Comparison of ENCODE assay signal across 16 mouse cellular contexts in the genomic region with DNA sequence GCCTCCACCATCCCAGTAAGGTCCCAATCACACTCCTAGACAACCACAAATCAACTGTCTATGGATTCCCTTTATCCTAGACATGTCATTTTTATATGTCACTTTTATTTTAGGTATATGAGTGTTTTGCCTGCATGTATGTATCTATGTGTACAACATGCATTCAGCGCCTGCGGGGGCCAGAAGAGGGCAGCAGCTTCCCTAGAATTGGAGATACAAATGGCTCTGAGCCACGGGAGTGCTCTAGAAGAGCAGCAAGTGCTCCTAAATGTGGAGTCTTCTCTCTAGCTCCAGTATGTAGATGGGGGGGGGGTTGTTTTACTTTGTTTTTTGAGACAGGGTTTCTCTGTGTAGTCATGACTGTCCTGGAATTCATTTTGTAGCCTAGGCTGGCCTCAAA. TPM values are rescaled to one million over a fixed set of nuclear protein-coding genes. Genes with fewer than 3 reads are reported as not detected.
DNase-seq lines count a peak whose midpoint lies in the region; ATAC-seq and TF ChIP-seq lines count a peak whose summit lies in the region.
"Not testable (repeated sequence)": the region's sequence is repeated elsewhere in the genome, so short reads cannot be mapped to it uniquely, and the experiment has no call there.
"Had no signal": no experiment of that assay in that cellular context is flagged by ENCODE, and none has a peak within 500 bp of the region (broad histone marks: within the 10 kb centered on the region; RNA-seq: fewer than 3 reads in every experiment).

No protein-coding gene starts in this region.

- H3K4me2 ChIP-seq in forebrain, postnatal 0 days (ENCODE audit: low read depth); intestine, postnatal 0 days (replicated peaks; ENCODE audit: low read depth); liver, embryonic 14.5 days (ENCODE audit: low read depth): not testable (repeated sequence)

- DNase-seq in CD4-positive, CD25-positive, alpha-beta regulatory T cell, adult 2 months (ENCODE audit: low read depth, low spot score): peak; percentile 22
- DNase-seq in adrenal gland, postnatal 25 days: peak; percentile 14
- not testable (repeated sequence) for DNase-seq in forebrain, postnatal 0 days; liver, embryonic 14.5 days (ENCODE audit: low read depth in 3 of 3, low spot score in 3 of 3)

- not testable (repeated sequence) for TF ChIP-seq POLR2A in small intestine, adult 2 months (IDR thresholded peaks at IDR 0.05; ENCODE audit: low read depth, low read length)

- not testable (repeated sequence) for H3K27me3 ChIP-seq in forebrain, postnatal 0 days (ENCODE audit: insufficient read depth, low read length); intestine, postnatal 0 days (replicated peaks; ENCODE audit: control insufficient read depth, insufficient read depth, low read length); liver, embryonic 14.5 days (ENCODE audit: control insufficient read depth, insufficient read depth, low read length); small intestine, adult 2 months (ENCODE audit: control insufficient read depth, insufficient read depth, low read length)

- H3K9ac ChIP-seq in forebrain, postnatal 0 days; intestine, postnatal 0 days (ENCODE audit: low read depth, low read length); liver, embryonic 14.5 days (replicated peaks): not testable (repeated sequence)

- WGBS in forebrain, postnatal 0 days: 29% methylated on average over 3 of the region's 3 CpGs
- 17% methylated on average over 3 of the region's 3 CpGs for WGBS in intestine, postnatal 0 days
- WGBS in liver, embryonic 14.5 days (ENCODE audit: insufficient replicate concordance): 9% methylated on average over 3 of the region's 3 CpGs
- WGBS in small intestine, adult 2 months: 9% methylated on average over 3 of the region's 3 CpGs

- TF ChIP-seq EP300 in liver, embryonic 14.5 days (IDR thresholded peaks at IDR 0.05; ENCODE audit: low read depth): not testable (repeated sequence)

- H3K27ac ChIP-seq in forebrain, postnatal 0 days (ENCODE audit: low read depth, low read length); intestine, postnatal 0 days (ENCODE audit: low read depth, low read length); liver, embryonic 14.5 days; small intestine, adult 2 months (ENCODE audit: insufficient read depth, low read depth, low read length): not testable (repeated sequence)

- not testable (repeated sequence) for H3K9me3 ChIP-seq in forebrain, postnatal 0 days (ENCODE audit: low read length); intestine, postnatal 0 days (ENCODE audit: control insufficient read depth); liver, embryonic 14.5 days (ENCODE audit: control insufficient read depth, low read length)

- ATAC-seq in forebrain, postnatal 0 days; intestine, postnatal 0 days; liver, embryonic 14.5 days (ENCODE audit: insufficient read depth): not testable (repeated sequence)
- peak; percentile 94 for ATAC-seq in megakaryocyte progenitor cell, adult 5-6 weeks (replicated peaks; ENCODE audit: poor library complexity)

- peak; percentile 43; the same call in 1 of the 2 replicates for TF ChIP-seq CTCF in forebrain, postnatal 0 days (IDR thresholded peaks at IDR 0.05; ENCODE audit: low read depth)
- peak; percentile 62 for TF ChIP-seq CTCF in intestine, postnatal 0 days (IDR thresholded peaks at IDR 0.05; ENCODE audit: low read depth)
- peak; percentile 39 for TF ChIP-seq CTCF in liver, embryonic 14.5 days (IDR thresholded peaks at IDR 0.05; ENCODE audit: low read depth)
- peak; percentile 15; the same call in 1 of the 2 replicates for TF ChIP-seq CTCF in small intestine, adult 2 months (IDR thresholded peaks at IDR 0.05; ENCODE audit: extremely low read depth, insufficient read length, insufficient replicate concordance, low read depth, low read length)

- H3K4me3 ChIP-seq in forebrain, postnatal 0 days (ENCODE audit: low read depth, low read length); intestine, postnatal 0 days (ENCODE audit: low read depth, low read length); liver, embryonic 14.5 days (ENCODE audit: insufficient read depth in 1 of 2, low read depth in 2 of 2, low read length in 2 of 2); small intestine, adult 2 months (ENCODE audit: low read depth, low read length): not testable (repeated sequence)

- H3K36me3 ChIP-seq in forebrain, postnatal 0 days (ENCODE audit: insufficient read depth); intestine, postnatal 0 days (ENCODE audit: control insufficient read depth, insufficient read depth); liver, embryonic 14.5 days (replicated peaks; ENCODE audit: control insufficient read depth, insufficient read depth, low read depth); small intestine, adult 2 months (ENCODE audit: control insufficient read depth, insufficient read depth, low read length): not testable (repeated sequence)

- not testable (repeated sequence) for H3K4me1 ChIP-seq in forebrain, postnatal 0 days (ENCODE audit: insufficient read depth); intestine, postnatal 0 days (replicated peaks; ENCODE audit: control insufficient read depth, insufficient read depth, low read length); liver, embryonic 14.5 days (replicated peaks; ENCODE audit: control insufficient read depth in 2 of 2, insufficient read depth in 2 of 2, low read length in 1 of 2); small intestine, adult 2 months (ENCODE audit: control insufficient read depth, insufficient read depth, insufficient read length, low read length)

RNA-seq across cellular contexts. Expression of a gene that starts 2.9 kb away (rescaled TPM):
- 4.4 and 6.0 TPM in 2 replicates for total RNA-seq in adrenal gland, postnatal 25 days (2021)
- 149 and 202 TPM in 2 replicates for total RNA-seq in forebrain, postnatal 0 days (2014; rRNA removed)
- 59.3 and 66.3 TPM in 2 replicates for polyA plus RNA-seq in forebrain, postnatal 0 days (2015; fragmentation: Nextera tagmentation; extraction: Ambion mirVana)
- polyA plus RNA-seq in intestine, postnatal 0 days (2015; fragmentation: Nextera tagmentation; extraction: Ambion mirVana): 20.7 and 22.2 TPM in 2 replicates
- polyA plus RNA-seq in liver, embryonic 14.5 days (2012; rRNA removed): 1.4 and 2.0 TPM in 2 replicates
- 1.5 and 2.3 TPM in 2 replicates for polyA plus RNA-seq in liver, embryonic 14.5 days (2014; fragmentation: Nextera tagmentation; extraction: Ambion mirVana)
- 0.88 and 1.2 TPM in 2 replicates for total RNA-seq in megakaryocyte progenitor cell, adult 5-6 weeks (2015)
- total RNA-seq in megakaryocyte progenitor cell, adult 5-6 weeks (2017): 0.33 and 1.1 TPM in 2 replicates
- polyA plus RNA-seq in small intestine, adult 2 months (2012; rRNA removed): 16.3 and 65.1 TPM in 2 replicates

RNA-seq across cellular contexts. Expression of a gene that starts 8.7 kb away (rescaled TPM):
- 40.7 and 45.0 TPM in 2 replicates for total RNA-seq in adrenal gland, postnatal 25 days (2021)
- total RNA-seq in forebrain, postnatal 0 days (2014; rRNA removed): 12.8 and 20.4 TPM in 2 replicates
- 17.3 and 20.1 TPM in 2 replicates for polyA plus RNA-seq in forebrain, postnatal 0 days (2015; fragmentation: Nextera tagmentation; extraction: Ambion mirVana)
- 15.3 and 16.2 TPM in 2 replicates for polyA plus RNA-seq in intestine, postnatal 0 days (2015; fragmentation: Nextera tagmentation; extraction: Ambion mirVana)
- 4.6 and 4.7 TPM in 2 replicates for polyA plus RNA-seq in liver, embryonic 14.5 days (2012; rRNA removed)
- 5.7 and 7.3 TPM in 2 replicates for polyA plus RNA-seq in liver, embryonic 14.5 days (2014; fragmentation: Nextera tagmentation; extraction: Ambion mirVana)
- total RNA-seq in megakaryocyte progenitor cell, adult 5-6 weeks (2015): 12.2 and 14.6 TPM in 2 replicates
- 4.6 and 7.1 TPM in 2 replicates for total RNA-seq in megakaryocyte progenitor cell, adult 5-6 weeks (2017)
- polyA plus RNA-seq in small intestine, adult 2 months (2012; rRNA removed): 19.5 and 23.0 TPM in 2 replicates

RNA-seq across cellular contexts. Expression of a gene that starts 25.4 kb away (rescaled TPM):
- 8.4 and 11.0 TPM in 2 replicates for total RNA-seq in adrenal gland, postnatal 25 days (2021)
- 87.2 and 89.6 TPM in 2 replicates for total RNA-seq in forebrain, postnatal 0 days (2014; rRNA removed)
- 139 TPM in 2 replicates for polyA plus RNA-seq in forebrain, postnatal 0 days (2015; fragmentation: Nextera tagmentation; extraction: Ambion mirVana)
- 18.2 and 24.0 TPM in 2 replicates for polyA plus RNA-seq in intestine, postnatal 0 days (2015; fragmentation: Nextera tagmentation; extraction: Ambion mirVana)
- polyA plus RNA-seq in liver, embryonic 14.5 days (2012; rRNA removed): 4.3 and 5.7 TPM in 2 replicates
- polyA plus RNA-seq in liver, embryonic 14.5 days (2014; fragmentation: Nextera tagmentation; extraction: Ambion mirVana): 4.0 and 6.6 TPM in 2 replicates
- 11.1 and 15.3 TPM in 2 replicates for total RNA-seq in megakaryocyte progenitor cell, adult 5-6 weeks (2015)
- total RNA-seq in megakaryocyte progenitor cell, adult 5-6 weeks (2017): 3.4 and 4.9 TPM in 2 replicates
- polyA plus RNA-seq in small intestine, adult 2 months (2012; rRNA removed): 36.5 and 46.2 TPM in 2 replicates

RNA-seq across cellular contexts. Expression of a gene that starts 31.6 kb away (rescaled TPM):
- total RNA-seq in adrenal gland, postnatal 25 days (2021): not detected in 2 replicates
- total RNA-seq in forebrain, postnatal 0 days (2014; rRNA removed): 0.76 and 1.2 TPM in 2 replicates
- 0.91 TPM in 1 of 2 replicates, not detected in the other for polyA plus RNA-seq in forebrain, postnatal 0 days (2015; fragmentation: Nextera tagmentation; extraction: Ambion mirVana)
- polyA plus RNA-seq in intestine, postnatal 0 days (2015; fragmentation: Nextera tagmentation; extraction: Ambion mirVana): not detected in 2 replicates
- polyA plus RNA-seq in liver, embryonic 14.5 days (2012; rRNA removed): 0.09 and 0.18 TPM in 2 replicates
- polyA plus RNA-seq in liver, embryonic 14.5 days (2014; fragmentation: Nextera tagmentation; extraction: Ambion mirVana): not detected in 2 replicates
- total RNA-seq in megakaryocyte progenitor cell, adult 5-6 weeks (2015): 0.59 TPM in 1 of 2 replicates, not detected in the other
- total RNA-seq in megakaryocyte progenitor cell, adult 5-6 weeks (2017): not detected in 2 replicates
- 0.10 and 0.25 TPM in 2 replicates for polyA plus RNA-seq in small intestine, adult 2 months (2012; rRNA removed)
- total RNA-seq: gastrocnemius, postnatal 4 days; layer of hippocampus, postnatal 14 days; left cerebral cortex, postnatal 25 days had no signal
- polyA plus RNA-seq: embryonic facial prominence, embryonic 13.5 days; forebrain, embryonic 11.5 days; hindbrain, embryonic 10.5 days; intestine, embryonic 15.5 days; midbrain, embryonic 14.5 days; neural tube, embryonic 11.5 days had no signal

RNA-seq across cellular contexts. Expression of a gene that starts 35.9 kb away (rescaled TPM):
- 61.2 and 64.9 TPM in 2 replicates for total RNA-seq in adrenal gland, postnatal 25 days (2021)
- total RNA-seq in forebrain, postnatal 0 days (2014; rRNA removed): 40.7 and 41.5 TPM in 2 replicates
- 46.0 and 62.4 TPM in 2 replicates for polyA plus RNA-seq in forebrain, postnatal 0 days (2015; fragmentation: Nextera tagmentation; extraction: Ambion mirVana)
- 17.6 and 22.2 TPM in 2 replicates for polyA plus RNA-seq in intestine, postnatal 0 days (2015; fragmentation: Nextera tagmentation; extraction: Ambion mirVana)
- polyA plus RNA-seq in liver, embryonic 14.5 days (2012; rRNA removed): 23.3 and 31.3 TPM in 2 replicates
- polyA plus RNA-seq in liver, embryonic 14.5 days (2014; fragmentation: Nextera tagmentation; extraction: Ambion mirVana): 17.7 and 19.7 TPM in 2 replicates
- total RNA-seq in megakaryocyte progenitor cell, adult 5-6 weeks (2015): 34.4 and 34.9 TPM in 2 replicates
- 48.6 and 69.7 TPM in 2 replicates for total RNA-seq in megakaryocyte progenitor cell, adult 5-6 weeks (2017)
- polyA plus RNA-seq in small intestine, adult 2 months (2012; rRNA removed): 13.0 and 23.2 TPM in 2 replicates
